Mouse (Mus musculus): Measurements from ENCODE around the gene Hdac5.

GRCm38 (mm10) chr11:102228646-102229268 is 1.2 kb downstream of the Hdac5 start:
- no peak for TF ChIP-seq EP300 (IDR thresholded peaks at IDR 0.05)
- TF ChIP-seq CTCF (IDR thresholded peaks at IDR 0.05): no peak
